Mouse (Mus musculus) inflammation-experienced regulatory T-cells, adult 16 weeks (primary cell): ENCODE results near the gene Tha1. TPM values are rescaled to one million over a fixed set of nuclear protein-coding genes. Genes with fewer than 3 reads are reported as not detected.

ENCODE experiments used
- polyA plus RNA-seq: library from polyadenylated mRNA; unstranded; fragments of 100-300 nt; shearing (Covaris generic); gene quantifications from one replicate; pipeline ENCODE4 v1.2.1, GENCODE M21; 2017

Gene Tha1
- polyA plus RNA-seq: 24.6 TPM

GRCm38 (mm10) chr11:117872861-117873608 lies at the start of gene Tha1:
TSS of gene Tha1 (minus strand) at chr11:117873481.

GRCm38 (mm10) chr11:117860601-117861000 lies 12.7 kb downstream of the Tha1 start, which contains the start of gene Tmem235:
TSS of gene Tmem235 (plus strand) at chr11:117860752.

DNA sequence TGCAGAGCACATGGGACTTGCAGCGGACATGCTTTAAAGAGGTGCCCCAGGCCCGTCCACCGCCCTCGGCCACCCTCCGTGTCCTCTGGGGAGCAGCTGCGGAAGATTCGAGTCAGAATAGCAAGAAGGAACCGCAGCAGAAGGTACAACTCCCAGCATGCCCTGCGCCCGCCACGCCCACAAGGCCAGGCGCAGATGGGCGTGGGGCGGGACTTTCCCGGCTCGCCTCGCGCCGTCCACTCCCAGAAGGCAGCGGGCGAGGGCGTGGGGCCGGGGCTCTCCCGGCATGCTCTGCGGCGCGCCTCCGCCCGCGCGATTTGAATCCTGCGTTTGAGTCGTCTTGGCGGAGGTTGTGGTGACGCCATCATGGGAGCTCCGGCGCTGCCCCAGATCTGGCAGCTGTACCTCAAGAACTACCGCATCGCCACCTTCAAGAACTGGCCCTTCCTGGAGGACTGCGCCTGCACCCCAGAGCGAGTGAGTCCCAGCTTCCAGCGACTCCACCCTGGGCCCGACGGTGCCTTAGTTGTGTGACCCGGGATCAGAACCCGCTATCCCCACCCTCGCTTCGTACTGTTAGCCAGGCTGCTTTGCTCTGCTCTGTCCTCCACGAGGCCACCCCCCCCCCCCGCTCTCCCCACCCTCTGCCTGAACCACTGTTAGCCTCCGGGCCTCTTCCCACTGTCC lies 24.2 kb downstream of the Tha1 start, which contains the start of gene Birc5:
TSS of gene Birc5 (plus strand) at position 267 of the 687 bp plus-strand sequence.

DNA sequence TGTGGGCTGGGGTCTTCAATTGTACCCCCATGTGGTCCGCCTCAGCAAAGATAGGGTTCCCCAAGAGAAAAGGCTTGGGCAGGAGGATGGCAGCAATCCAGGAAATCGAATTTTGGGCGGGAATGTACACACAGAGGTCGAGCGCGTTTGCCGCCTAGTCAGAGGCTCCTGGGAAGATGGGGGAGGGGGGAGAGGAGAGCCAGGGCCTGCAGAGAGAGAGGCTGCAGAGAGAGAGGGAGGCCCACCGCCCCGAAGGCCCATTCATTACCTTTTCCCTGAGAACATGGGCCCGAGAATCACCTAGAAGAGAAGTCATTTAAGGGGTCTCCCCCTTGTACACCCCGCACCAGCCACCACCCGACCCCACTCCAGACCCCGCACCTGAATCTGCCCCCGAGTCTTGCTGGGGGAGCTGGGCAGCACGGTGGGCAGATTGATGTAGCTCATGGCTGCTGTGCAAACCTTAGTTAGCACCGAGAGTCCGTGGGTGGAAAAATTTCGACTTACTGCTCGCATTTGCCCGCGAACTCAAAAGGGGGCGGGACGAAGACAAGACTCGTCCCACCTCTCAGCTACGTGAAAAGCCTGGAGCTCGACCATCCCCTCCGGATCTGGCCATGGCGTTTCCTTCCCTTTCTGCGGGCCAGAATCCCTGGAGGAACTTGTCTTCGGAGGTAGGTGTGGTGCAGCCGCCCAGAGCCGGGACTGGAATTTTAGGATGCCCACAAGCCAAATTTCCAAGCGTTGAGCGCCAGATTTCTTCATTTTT lies 47.8 kb downstream of the Tha1 start, which contains the start of the genes Afmid and Tk1:
TSS of gene Afmid (plus strand) at position 592 of the 769 bp plus-strand sequence.
TSS of gene Tk1 (minus strand) at position 760 of the 769 bp plus-strand sequence.

Other genes with a start within 250 kb of the Tha1 start
- gene Tnrc6c, start 219.2 kb downstream of the Tha1 start, polyA plus RNA-seq: 9.7 TPM
- 137 TPM for gene Tmc8, start 91.4 kb downstream of the Tha1 start, polyA plus RNA-seq
- 162 TPM for gene Tmc6, start 91.3 kb downstream of the Tha1 start, polyA plus RNA-seq
- 0.55 TPM for gene 6030468B19Rik, start 75.8 kb downstream of the Tha1 start, polyA plus RNA-seq
- gene Gm20708, start 63.8 kb downstream of the Tha1 start, polyA plus RNA-seq: 2.3 TPM
- 209 TPM for gene Syngr2, start 63.8 kb downstream of the Tha1 start, polyA plus RNA-seq
- 26.0 TPM for gene Afmid, start 47.6 kb downstream of the Tha1 start, polyA plus RNA-seq
- 39.1 TPM for gene Tk1, start 47.4 kb downstream of the Tha1 start, polyA plus RNA-seq
- gene Birc5, start 24.2 kb downstream of the Tha1 start, polyA plus RNA-seq: 23.7 TPM
- not detected for gene Tmem235, start 12.7 kb downstream of the Tha1 start, polyA plus RNA-seq
- 110 TPM for gene Socs3, start 96.6 kb upstream of the Tha1 start, polyA plus RNA-seq
- 41.1 TPM for gene Pgs1, start 112.8 kb upstream of the Tha1 start, polyA plus RNA-seq